Mouse (Mus musculus) embryonic fibroblast, embryonic 13.5 days (primary cell): ENCODE measurements around the gene Ophn1.

Experiments
- CTCF ChIP-seq: IDR thresholded peaks from 2 replicates; pipeline ENCODE4 v1.5.1; 2011; ENCODE audit warnings: mild to moderate bottlenecking, control low read depth, low read length, moderate library complexity, borderline replicate concordance; ENCODE audit not compliant: insufficient read depth
- POLR2A ChIP-seq: IDR thresholded peaks from 2 replicates; pipeline ENCODE4 v1.6.1; 2011; ENCODE audit warnings: low read depth, mild to moderate bottlenecking, control low read depth, low read length, moderate library complexity

DNA sequence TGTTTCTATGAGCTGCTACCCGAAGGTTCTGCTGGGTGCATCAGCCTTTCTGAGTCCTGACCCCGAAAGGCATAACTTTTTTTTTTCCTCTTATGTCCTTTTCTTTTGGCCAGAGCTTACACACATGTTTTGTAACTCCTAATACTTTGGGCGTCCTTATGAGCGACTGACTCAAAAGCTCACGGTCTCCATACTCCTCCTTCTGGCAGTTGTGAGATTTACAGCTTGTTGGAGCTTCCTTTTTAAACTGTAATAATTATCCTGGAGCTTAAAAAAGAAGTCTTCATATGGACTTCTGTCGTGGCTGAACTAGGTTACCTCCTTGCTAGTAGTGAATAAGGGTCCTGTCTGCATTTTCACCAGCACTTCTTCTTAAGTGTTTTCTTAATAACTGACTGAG lies 28.6 kb upstream of the Ophn1 start:
- TF ChIP-seq CTCF (no peak), POLR2A (no peak)
